Mouse (Mus musculus): ENCODE results near the gene Foxp1.

The Foxp1 gene

DNA sequence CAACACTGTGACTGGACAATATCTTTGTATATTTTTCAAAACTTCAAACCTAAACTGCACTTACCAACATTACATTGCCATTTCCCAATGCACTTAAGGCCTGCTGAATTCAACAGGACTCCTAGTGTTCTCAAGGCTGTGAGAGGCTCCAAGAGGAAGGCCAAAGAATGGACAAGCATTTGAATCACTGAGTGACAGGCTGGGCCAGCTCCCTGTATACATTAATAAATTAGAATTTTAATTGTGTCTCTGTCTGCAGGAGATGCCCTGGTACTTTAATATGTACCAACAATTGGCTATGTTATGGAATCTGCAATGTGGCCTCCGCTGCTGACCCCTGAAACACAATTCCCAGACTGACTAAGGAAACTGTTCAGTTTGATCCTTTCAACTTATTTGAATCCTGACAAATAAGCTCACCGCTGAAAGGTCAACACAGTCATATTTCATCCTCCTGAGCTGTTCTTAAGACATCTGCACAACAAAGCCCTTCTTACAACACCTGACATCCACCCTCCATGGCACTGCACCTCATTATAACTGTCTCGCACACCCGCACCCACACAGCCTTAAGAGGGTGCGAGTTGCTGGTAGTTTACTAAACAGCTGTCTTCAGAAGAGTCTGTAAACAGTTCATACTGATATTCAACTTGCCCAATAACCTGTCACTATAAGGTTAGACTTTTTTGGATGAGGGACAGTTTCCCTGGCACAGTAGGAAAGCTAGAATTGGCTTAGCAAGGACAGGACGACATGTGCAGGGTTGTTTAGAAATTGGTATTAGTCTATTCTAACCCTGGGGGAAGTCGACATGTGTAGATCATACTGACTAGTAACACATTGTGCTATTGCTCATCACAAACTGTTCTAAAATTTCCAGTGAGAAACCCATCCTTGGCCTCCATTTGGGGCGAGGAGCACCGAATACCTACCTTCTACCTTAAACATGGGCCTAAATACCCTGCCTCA lies 448.9 kb downstream of the Foxp1 start:
- DNase-seq: no peak

GRCm38 (mm10) chr6:99070710-99071109 lies 451.8 kb downstream of the Foxp1 start:
- no peak for DNase-seq

- DNase-seq: no peak
Measured at GRCm38 (mm10) chr6:99069726-99070125, 452.8 kb downstream of the Foxp1 start.

- DNase-seq: no peak
Measured at GRCm38 (mm10) chr6:99065569-99066353, 456.8 kb downstream of the Foxp1 start.

- DNase-seq: no peak
Measured at GRCm38 (mm10) chr6:99063982-99064484, 458.5 kb downstream of the Foxp1 start.

DNA sequence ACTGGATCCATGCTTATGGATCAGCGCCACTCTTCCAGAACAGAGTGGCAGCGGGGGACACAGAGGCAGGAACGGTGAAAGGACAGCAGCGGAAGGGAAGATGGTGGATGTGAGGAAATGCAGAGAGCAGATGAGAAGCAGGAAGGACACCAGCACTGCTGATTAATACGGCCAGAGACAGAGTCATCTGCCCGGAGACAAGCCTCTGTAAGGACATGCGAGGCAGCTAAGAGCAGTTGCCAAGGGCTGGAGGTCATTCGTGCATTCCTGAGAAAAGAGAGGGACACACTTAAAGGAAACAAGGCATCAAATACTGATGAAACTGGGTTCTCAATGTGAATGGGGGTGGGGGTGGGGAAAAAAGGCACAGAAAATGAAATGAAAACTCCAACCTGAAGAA lies 459.6 kb downstream of the Foxp1 start:
- DNase-seq: no peak

DNA sequence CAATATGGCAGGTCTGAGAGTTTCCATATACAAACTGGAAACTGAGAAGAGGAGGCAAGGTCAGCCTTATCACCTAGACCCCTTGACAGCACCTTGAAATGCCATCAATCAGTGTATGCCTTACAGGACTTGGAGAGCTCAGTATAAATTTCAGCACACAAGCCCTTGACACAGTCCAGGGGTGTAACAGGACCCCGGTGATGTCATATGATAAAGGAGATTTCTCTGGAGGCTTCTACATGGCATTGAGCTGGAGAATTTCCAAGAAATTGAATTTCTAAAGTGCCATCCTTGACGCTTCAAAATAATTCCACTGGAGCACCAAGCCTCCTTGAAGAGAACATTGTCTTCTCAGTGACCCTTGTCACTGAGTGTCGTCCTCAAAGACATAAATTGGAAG lies 463.8 kb downstream of the Foxp1 start:
- DNase-seq: no peak

- peak; percentile 25 for DNase-seq
Measured at GRCm38 (mm10) chr6:99057113-99057553, 465.4 kb downstream of the Foxp1 start.

DNA sequence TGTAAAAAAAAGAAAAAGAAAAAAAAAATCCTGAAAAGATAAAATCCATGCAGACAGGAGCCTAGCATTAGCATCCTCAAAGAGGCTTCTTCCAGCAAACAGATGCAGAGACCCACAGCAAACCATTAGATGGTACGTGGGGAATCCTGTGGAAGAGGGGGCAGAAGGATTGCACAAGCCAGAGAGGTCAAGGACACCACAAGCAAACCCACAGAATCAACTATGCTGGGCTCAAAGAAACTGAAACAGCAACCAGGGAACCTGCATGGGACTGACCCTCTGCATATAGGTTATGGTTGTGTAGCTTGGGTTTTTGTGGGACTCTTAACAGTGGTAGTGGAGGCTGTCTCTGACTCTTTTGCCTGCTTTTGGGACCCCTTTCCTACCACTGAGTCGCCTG lies 466.1 kb downstream of the Foxp1 start:
- DNase-seq: no peak

- no peak for DNase-seq
Measured at GRCm38 (mm10) chr6:99053998-99054397, 468.5 kb downstream of the Foxp1 start.

GRCm38 (mm10) chr6:99053111-99053510 lies 469.4 kb downstream of the Foxp1 start:
- no peak for DNase-seq

DNA sequence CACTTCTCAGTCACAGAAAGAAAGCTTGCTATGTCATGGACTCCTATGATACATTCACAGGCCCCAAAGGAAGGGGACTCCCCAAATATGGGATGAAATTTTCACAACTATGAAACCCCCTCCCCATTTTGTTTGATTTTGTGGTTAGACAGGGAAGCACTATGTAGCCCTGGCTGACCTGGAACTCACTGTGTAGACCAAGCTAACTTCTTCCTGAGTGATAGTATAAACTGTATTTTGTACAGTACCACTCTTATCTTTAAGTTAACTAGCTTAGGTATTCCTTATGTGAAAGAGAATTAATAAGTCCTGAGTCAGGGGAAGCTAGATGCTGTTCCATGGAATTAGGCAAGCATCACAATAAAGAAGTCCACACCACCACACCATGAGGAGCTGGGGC lies 470.8 kb downstream of the Foxp1 start:
- no peak for DNase-seq

DNA sequence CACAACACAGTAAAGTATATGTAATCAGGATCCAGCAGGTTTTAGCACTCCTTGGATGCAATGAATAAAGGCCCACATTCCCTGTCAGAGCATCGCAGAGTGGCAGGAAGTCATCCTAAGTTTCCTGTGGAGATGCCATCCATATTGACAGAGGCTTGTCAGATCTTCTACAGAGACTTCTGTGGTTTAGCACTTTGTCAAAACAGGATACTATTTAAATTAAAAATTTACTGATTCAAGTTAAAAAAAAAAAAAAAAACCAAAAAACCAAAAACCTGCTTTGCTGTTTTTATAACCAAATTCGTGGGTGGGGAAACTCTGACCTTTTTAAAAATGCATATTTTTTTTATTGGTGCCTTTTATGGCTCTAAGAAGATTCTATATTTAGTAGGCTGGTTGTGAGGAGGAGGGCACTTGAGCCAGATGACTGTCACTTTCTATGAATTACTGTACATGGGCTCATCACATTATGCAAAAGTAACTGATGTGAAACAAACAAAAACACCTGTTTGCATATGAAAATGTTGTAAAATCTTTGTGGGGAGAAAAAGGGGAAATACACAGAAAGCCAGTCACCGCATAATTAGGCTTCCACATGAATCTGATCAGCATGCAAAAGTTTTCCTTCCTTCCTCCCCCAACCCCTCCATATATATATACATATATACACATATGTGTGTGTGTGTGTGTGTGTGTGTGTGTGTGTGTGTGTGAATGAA lies 472.1 kb downstream of the Foxp1 start:
- DNase-seq: no peak

DNA sequence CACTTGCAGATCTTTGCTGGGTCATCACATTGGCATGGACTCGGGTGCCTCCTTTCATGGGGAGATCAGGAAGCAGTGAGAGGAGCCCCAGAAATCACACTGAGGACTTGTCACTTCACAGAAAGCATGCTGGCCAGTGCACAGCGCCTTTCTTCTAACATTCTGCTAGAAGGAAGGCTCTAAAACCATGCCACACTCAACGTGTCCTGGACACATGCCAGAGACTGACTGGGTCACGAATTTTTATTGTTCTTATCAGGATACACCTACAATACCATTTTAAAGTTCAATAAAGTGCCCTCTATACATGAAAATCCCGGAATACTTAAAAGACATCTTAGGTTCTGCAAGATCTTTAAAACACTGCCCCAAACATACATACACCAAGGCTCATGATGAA lies 475.2 kb downstream of the Foxp1 start:
- DNase-seq: no peak

GRCm38 (mm10) chr6:99045845-99046788 lies 476.4 kb downstream of the Foxp1 start:
- no peak for DNase-seq

GRCm38 (mm10) chr6:99043932-99044664 lies 478.4 kb downstream of the Foxp1 start:
- no peak for DNase-seq

DNA sequence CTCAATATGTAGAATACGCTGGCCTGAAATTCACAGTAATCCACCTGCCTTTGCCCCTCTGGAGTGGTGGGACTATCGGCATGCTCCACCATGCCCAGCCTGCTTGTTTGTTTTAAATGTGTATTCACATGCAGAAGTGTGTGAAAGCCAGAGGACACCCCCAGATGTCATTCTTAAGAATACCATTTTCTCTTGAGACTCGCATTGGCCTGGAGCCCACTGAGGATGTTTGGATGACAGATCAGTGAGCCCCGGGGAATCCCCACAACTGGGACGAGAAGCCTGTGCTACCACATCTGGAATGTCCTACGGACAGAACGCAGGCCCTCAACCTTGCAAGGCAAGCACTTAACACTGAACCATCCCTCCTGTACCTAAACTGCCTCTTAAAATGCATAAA lies 479.3 kb downstream of the Foxp1 start:
- no peak for DNase-seq

DNA sequence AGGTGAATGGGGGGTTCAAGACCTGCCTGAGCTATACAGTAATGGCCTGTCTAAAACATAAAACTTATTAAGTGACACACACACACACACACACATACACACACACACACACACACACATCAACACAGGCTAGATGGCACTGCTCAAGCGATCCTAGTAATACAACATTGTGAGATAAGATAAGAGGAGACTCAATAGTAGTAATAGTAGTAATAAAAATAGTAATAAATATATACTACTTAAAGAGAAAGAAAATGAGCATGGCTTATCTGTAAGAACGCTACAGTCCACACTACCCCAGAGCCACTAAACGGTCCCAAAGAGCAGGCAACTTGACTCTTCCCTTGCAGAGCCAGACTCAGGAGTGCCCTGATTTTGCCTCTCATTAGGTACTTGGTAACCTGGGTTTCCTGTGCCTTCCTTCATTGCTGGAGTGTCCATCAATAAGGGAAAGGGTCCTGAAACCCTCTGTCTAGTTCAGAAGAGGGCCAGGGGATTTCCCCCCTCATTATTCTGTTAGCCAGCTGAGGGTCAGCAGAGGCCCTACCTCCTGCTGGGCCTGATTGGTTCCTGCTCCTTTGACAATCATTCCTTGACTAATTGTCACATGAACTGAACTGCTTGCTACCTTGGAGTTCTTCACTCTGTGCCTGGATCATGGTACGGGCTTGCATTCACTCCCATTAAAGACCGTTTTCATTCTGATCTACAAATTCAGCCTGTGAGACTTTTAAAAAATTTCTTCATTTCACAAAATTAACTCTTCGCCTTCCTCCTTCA lies 480.2 kb downstream of the Foxp1 start:
- no peak for DNase-seq

- DNase-seq: no peak
Measured at GRCm38 (mm10) chr6:99038977-99039376, 483.5 kb downstream of the Foxp1 start.
